ENCODE assay signal across 12 mouse cellular contexts in genomic region chr10:108832248-108832647, GRCm38 (mm10).
DNase-seq lines count a peak whose midpoint lies in the region; ATAC-seq and TF ChIP-seq lines count a peak whose summit lies in the region.
"Had no signal": no experiment of that assay in that cellular context is flagged by ENCODE, and none has a peak within 500 bp of the region (broad histone marks: within the 10 kb centered on the region; RNA-seq: fewer than 3 reads in every experiment).

No protein-coding gene starts in this region.

- no peak overlapping the region for H3K4me3 ChIP-seq in hindbrain, embryonic 13.5 days
- H3K4me3 ChIP-seq in hindbrain, embryonic 10.5 days: no peak overlapping the region
- H3K4me3 ChIP-seq in limb, embryonic 14.5 days (replicated peaks; ENCODE audit: low read length): 0 out of 2 replicates have a peak overlapping the region, but pooled peaks have one; percentile 1
- H3K4me3 ChIP-seq: neural tube, embryonic 12.5 days had no signal

- peaks cover 9% of the 10 kb centered on the region for H3K4me1 ChIP-seq in hindbrain, embryonic 13.5 days (replicated peaks)
- H3K4me1 ChIP-seq in hindbrain, embryonic 10.5 days (replicated peaks): no peaks in the 10 kb centered on the region
- H3K4me1 ChIP-seq in limb, embryonic 14.5 days (ENCODE audit: control insufficient read depth, insufficient read depth, low read length): no peaks in the 10 kb centered on the region
- H3K4me1 ChIP-seq: neural tube, embryonic 12.5 days had no signal

- peak overlapping the region; percentile 49 for H3K27ac ChIP-seq in hindbrain, embryonic 13.5 days
- H3K27ac ChIP-seq in hindbrain, embryonic 10.5 days: no peak overlapping the region
- H3K27ac ChIP-seq in limb, embryonic 14.5 days (replicated peaks; ENCODE audit: low read depth, low read length): no peak overlapping the region
- H3K27ac ChIP-seq: neural tube, embryonic 12.5 days had no signal

- no peaks in the 10 kb centered on the region for H3K9me3 ChIP-seq in hindbrain, embryonic 13.5 days
- H3K9me3 ChIP-seq in hindbrain, embryonic 10.5 days: no peaks in the 10 kb centered on the region
- no peaks in the 10 kb centered on the region for H3K9me3 ChIP-seq in limb, embryonic 14.5 days (ENCODE audit: control insufficient read depth, low read length)
- H3K9me3 ChIP-seq: neural tube, embryonic 12.5 days had no signal

- no peak for TF ChIP-seq POLR2A in limb, embryonic 14.5 days (IDR thresholded peaks at IDR 0.05; ENCODE audit: borderline replicate concordance, extremely low read depth, insufficient read depth, insufficient read length)

- ATAC-seq in hindbrain, embryonic 13.5 days (ENCODE audit: low FRiP score): no peak
- ATAC-seq in limb, embryonic 14.5 days (ENCODE audit: low FRiP score, low read depth): peak; percentile 44; the same call in 1 of the 2 replicates
- ATAC-seq: intestine, postnatal 0 days had no signal

- peak; percentile 37 for DNase-seq in cerebellum, adult 8-10 months
- DNase-seq in cerebellum, adult 11-12 months: no peak
- no peak for DNase-seq in hindbrain, embryonic 10.5 days (ENCODE audit: low spot score)
- no peak for DNase-seq in limb, embryonic 14.5 days (ENCODE audit: low spot score)
- DNase-seq in retina, embryonic 14.5 days (ENCODE audit: low spot score): peak; percentile 43
- no peak for DNase-seq in kidney, postnatal 4 days
- no peak for DNase-seq in thymus, postnatal 0 days (ENCODE audit: low spot score)
- DNase-seq: adrenal gland, postnatal 10 days; lung, postnatal 36 days had no signal

- H3K9ac ChIP-seq in hindbrain, embryonic 13.5 days: no peak overlapping the region
- no peak overlapping the region for H3K9ac ChIP-seq in limb, embryonic 14.5 days (ENCODE audit: low read depth, low read length, severe bottlenecking)
- H3K9ac ChIP-seq: neural tube, embryonic 12.5 days had no signal

- no peak overlapping the region for H3K4me2 ChIP-seq in hindbrain, embryonic 13.5 days
- H3K4me2 ChIP-seq in limb, embryonic 14.5 days (replicated peaks; ENCODE audit: low read depth, low read length, severe bottlenecking): peak overlapping the region; percentile 8; the same call in 1 of the 2 replicates

- no peaks in the 10 kb centered on the region for H3K36me3 ChIP-seq in hindbrain, embryonic 13.5 days
- H3K36me3 ChIP-seq in hindbrain, embryonic 10.5 days: no peaks in the 10 kb centered on the region
- H3K36me3 ChIP-seq in limb, embryonic 14.5 days (ENCODE audit: control insufficient read depth, insufficient read depth, low read length): no peaks in the 10 kb centered on the region
- H3K36me3 ChIP-seq: neural tube, embryonic 12.5 days had no signal

- WGBS in hindbrain, embryonic 13.5 days: 68% methylated on average over 6 of the region's 6 CpGs
- WGBS in hindbrain, embryonic 10.5 days: 90% methylated on average over 6 of the region's 6 CpGs
- WGBS in limb, embryonic 14.5 days: 45% methylated on average over 6 of the region's 6 CpGs

- no peaks in the 10 kb centered on the region for H3K27me3 ChIP-seq in hindbrain, embryonic 13.5 days
- H3K27me3 ChIP-seq in hindbrain, embryonic 10.5 days (ENCODE audit: insufficient read depth, poor library complexity, severe bottlenecking): no peaks in the 10 kb centered on the region
- no peaks in the 10 kb centered on the region for H3K27me3 ChIP-seq in limb, embryonic 14.5 days (ENCODE audit: control insufficient read depth, insufficient read depth, low read length)
- H3K27me3 ChIP-seq: neural tube, embryonic 12.5 days had no signal

Comparison
In these comparisons a context has a peak if more than half of its experiments do, and no peak if none do; other contexts are left out.
1. DNase-seq: peak in cerebellum, adult 8-10 months (single experiment) and retina, embryonic 14.5 days (single experiment); none in cerebellum, adult 11-12 months (single experiment), hindbrain, embryonic 10.5 days (single experiment), limb, embryonic 14.5 days (single experiment), kidney, postnatal 4 days (0 of 2) and thymus, postnatal 0 days (single experiment).